Mouse (Mus musculus): ENCODE results near the gene Gm11639. TPM values are rescaled to one million over a fixed set of nuclear protein-coding genes. Genes with fewer than 3 reads are reported as not detected.

Gene Gm11639
- polyA plus RNA-seq (2012; rRNA removed), result 0.02 TPM in 2 replicates

GRCm38 (mm10) chr11:104685548-104685947, at the start of gene Gm11639:
Gene Gm11639 (plus strand): TSS chr11:104685707.
- 34% methylated on average over 23 of the region's 23 CpGs for WGBS
- Histone ChIP-seq H3K27ac (ENCODE audit: insufficient read depth, low read length) (no peak within 1 kb of the TSS), H3K4me3 (replicated peaks; ENCODE audit: insufficient read depth, low read depth, low read length) (no peak within 1 kb of the TSS), H3K4me1 (ENCODE audit: control insufficient read depth, insufficient read depth, low read length) (0 out of 2 replicates have a peak, but pooled peaks cover 3% of the 10 kb centered on the region), H3K27me3 (ENCODE audit: control insufficient read depth, insufficient read depth, low read length) (no peaks in the 10 kb centered on the region)
- no peak for TF ChIP-seq CTCF (IDR thresholded peaks at IDR 0.05; ENCODE audit: borderline replicate concordance, insufficient read depth, low read depth, low read length)
- TF ChIP-seq POLR2A (IDR thresholded peaks at IDR 0.05; ENCODE audit: borderline replicate concordance, insufficient read depth, low read length), result no peak
- peak in 1 of 2 experiments; percentile 3 for DNase-seq

GRCm38 (mm10) chr11:104637010-104637409, 48.5 kb upstream of the Gm11639 start:
- H3K27me3 ChIP-seq (ENCODE audit: control insufficient read depth, insufficient read depth, low read length), result no peaks in the 10 kb centered on the region
- no peak overlapping the region for H3K27ac ChIP-seq (ENCODE audit: insufficient read depth, low read length)
- TF ChIP-seq POLR2A (IDR thresholded peaks at IDR 0.05; ENCODE audit: borderline replicate concordance, insufficient read depth, low read length), result no peak
- no peak for TF ChIP-seq CTCF (IDR thresholded peaks at IDR 0.05; ENCODE audit: borderline replicate concordance, insufficient read depth, low read depth, low read length)
- H3K4me3 ChIP-seq (replicated peaks; ENCODE audit: insufficient read depth, low read depth, low read length), result no peak overlapping the region
- no peaks in the 10 kb centered on the region; the same call in 1 of the 2 replicates for H3K4me1 ChIP-seq (ENCODE audit: control insufficient read depth, insufficient read depth, low read length)
- WGBS, result 94% methylated on average over 14 of the region's 14 CpGs
- DNase-seq, result no peak

- no peaks in the 10 kb centered on the region; the same call in 1 of the 2 replicates for H3K4me1 ChIP-seq (ENCODE audit: control insufficient read depth, insufficient read depth, low read length)
- TF ChIP-seq CTCF (IDR thresholded peaks at IDR 0.05; ENCODE audit: borderline replicate concordance, insufficient read depth, low read depth, low read length) (no peak), POLR2A (IDR thresholded peaks at IDR 0.05; ENCODE audit: borderline replicate concordance, insufficient read depth, low read length) (no peak)
- no peak overlapping the region for H3K4me3 ChIP-seq (replicated peaks; ENCODE audit: insufficient read depth, low read depth, low read length)
- no peak overlapping the region for H3K27ac ChIP-seq (ENCODE audit: insufficient read depth, low read length)
- no peak for DNase-seq
- WGBS, result 33% methylated on average over 5 of the region's 5 CpGs
- no peaks in the 10 kb centered on the region for H3K27me3 ChIP-seq (ENCODE audit: control insufficient read depth, insufficient read depth, low read length)
Observed at GRCm38 (mm10) chr11:104638006-104638405, 47.5 kb upstream of the Gm11639 start.

GRCm38 (mm10) chr11:104638906-104639305, 46.6 kb upstream of the Gm11639 start:
- H3K27me3 ChIP-seq (ENCODE audit: control insufficient read depth, insufficient read depth, low read length), result no peaks in the 10 kb centered on the region
- no peaks in the 10 kb centered on the region; the same call in 1 of the 2 replicates for H3K4me1 ChIP-seq (ENCODE audit: control insufficient read depth, insufficient read depth, low read length)
- 90% methylated on average over 2 of the region's 2 CpGs for WGBS
- DNase-seq, result no peak
- H3K27ac ChIP-seq (ENCODE audit: insufficient read depth, low read length), result no peak overlapping the region
- TF ChIP-seq POLR2A (IDR thresholded peaks at IDR 0.05; ENCODE audit: borderline replicate concordance, insufficient read depth, low read length), result no peak
- no peak for TF ChIP-seq CTCF (IDR thresholded peaks at IDR 0.05; ENCODE audit: borderline replicate concordance, insufficient read depth, low read depth, low read length)
- no peak overlapping the region for H3K4me3 ChIP-seq (replicated peaks; ENCODE audit: insufficient read depth, low read depth, low read length)

GRCm38 (mm10) chr11:104639634-104640033, 45.9 kb upstream of the Gm11639 start:
- no peaks in the 10 kb centered on the region; the same call in 1 of the 2 replicates for H3K4me1 ChIP-seq (ENCODE audit: control insufficient read depth, insufficient read depth, low read length)
- H3K27ac ChIP-seq (ENCODE audit: insufficient read depth, low read length), result no peak overlapping the region
- 77% methylated on average over 9 of the region's 9 CpGs for WGBS
- no peak for TF ChIP-seq CTCF (IDR thresholded peaks at IDR 0.05; ENCODE audit: borderline replicate concordance, insufficient read depth, low read depth, low read length)
- no peak for TF ChIP-seq POLR2A (IDR thresholded peaks at IDR 0.05; ENCODE audit: borderline replicate concordance, insufficient read depth, low read length)
- no peaks in the 10 kb centered on the region for H3K27me3 ChIP-seq (ENCODE audit: control insufficient read depth, insufficient read depth, low read length)
- DNase-seq, result no peak
- no peak overlapping the region for H3K4me3 ChIP-seq (replicated peaks; ENCODE audit: insufficient read depth, low read depth, low read length)

GRCm38 (mm10) chr11:104640894-104641293, 44.6 kb upstream of the Gm11639 start:
- WGBS, result 77% methylated on average over 10 of the region's 10 CpGs
- no peak for DNase-seq

GRCm38 (mm10) chr11:104643236-104643635, 42.3 kb upstream of the Gm11639 start:
- DNase-seq, result no peak
- no peak for TF ChIP-seq CTCF (IDR thresholded peaks at IDR 0.05; ENCODE audit: borderline replicate concordance, insufficient read depth, low read depth, low read length)
- TF ChIP-seq POLR2A (IDR thresholded peaks at IDR 0.05; ENCODE audit: borderline replicate concordance, insufficient read depth, low read length), result no peak
- no peak overlapping the region for H3K27ac ChIP-seq (ENCODE audit: insufficient read depth, low read length)
- WGBS, result 89% methylated on average over 4 of the region's 4 CpGs
- no peaks in the 10 kb centered on the region for H3K4me1 ChIP-seq (ENCODE audit: control insufficient read depth, insufficient read depth, low read length)
- H3K4me3 ChIP-seq (replicated peaks; ENCODE audit: insufficient read depth, low read depth, low read length), result no peak overlapping the region
- H3K27me3 ChIP-seq (ENCODE audit: control insufficient read depth, insufficient read depth, low read length), result no peaks in the 10 kb centered on the region

More at GRCm38 (mm10) chr11:104640894-104641293, 44.6 kb upstream of the Gm11639 start:
- Histone ChIP-seq H3K4me1 (ENCODE audit: control insufficient read depth, insufficient read depth, low read length) (no peaks in the 10 kb centered on the region; the same call in 1 of the 2 replicates), H3K4me3 (replicated peaks; ENCODE audit: insufficient read depth, low read depth, low read length) (no peak overlapping the region), H3K27ac (ENCODE audit: insufficient read depth, low read length) (no peak overlapping the region), H3K27me3 (ENCODE audit: control insufficient read depth, insufficient read depth, low read length) (no peaks in the 10 kb centered on the region)
- TF ChIP-seq POLR2A (IDR thresholded peaks at IDR 0.05; ENCODE audit: borderline replicate concordance, insufficient read depth, low read length), result no peak
- TF ChIP-seq CTCF (IDR thresholded peaks at IDR 0.05; ENCODE audit: borderline replicate concordance, insufficient read depth, low read depth, low read length), result no peak

GRCm38 (mm10) chr11:104645402-104645801, 40.1 kb upstream of the Gm11639 start:
- TF ChIP-seq CTCF (IDR thresholded peaks at IDR 0.05; ENCODE audit: borderline replicate concordance, insufficient read depth, low read depth, low read length) (no peak), POLR2A (IDR thresholded peaks at IDR 0.05; ENCODE audit: borderline replicate concordance, insufficient read depth, low read length) (no peak)
- Histone ChIP-seq H3K27ac (ENCODE audit: insufficient read depth, low read length) (no peak overlapping the region), H3K27me3 (ENCODE audit: control insufficient read depth, insufficient read depth, low read length) (no peaks in the 10 kb centered on the region), H3K4me1 (ENCODE audit: control insufficient read depth, insufficient read depth, low read length) (no peaks in the 10 kb centered on the region), H3K4me3 (replicated peaks; ENCODE audit: insufficient read depth, low read depth, low read length) (no peak overlapping the region)
- 96% methylated on average over 6 of the region's 6 CpGs for WGBS
- DNase-seq, result no peak
